Mouse (Mus musculus) cerebellum, adult 18-20 months (tissue): ENCODE measurements around the gene Hace1.
"Not testable (repeated sequence)": the region's sequence is repeated elsewhere in the genome, so short reads cannot be mapped to it uniquely, and the experiment has no call there.

Experiments
- DNase-seq, 2 experiments: peaks; one replicate each; pipeline ENCODE4 v3.0.0; 2021

Hace1 gene

GRCm38 (mm10) chr10:45577731-45578297 lies at the start of gene Hace1:
Gene Hace1, plus strand, starts transcription at chr10:45577829.
- peak; percentile 91 to 95 for DNase-seq

- not testable (repeated sequence) for DNase-seq
Observed at GRCm38 (mm10) chr10:45537334-45537733, 40.3 kb upstream of the Hace1 start.

- no peak for DNase-seq
Observed at GRCm38 (mm10) chr10:45542726-45543125, 34.9 kb upstream of the Hace1 start.

- no peak for DNase-seq
Observed at GRCm38 (mm10) chr10:45546799-45547198, 30.8 kb upstream of the Hace1 start.

- peak in 1 of 2 experiments; percentile 50 for DNase-seq
Observed at GRCm38 (mm10) chr10:45578298-45578821, 731 bp downstream of the Hace1 start.

- no peak for DNase-seq
Observed at GRCm38 (mm10) chr10:45583310-45583709, 5.7 kb downstream of the Hace1 start.

- no peak for DNase-seq
Observed at GRCm38 (mm10) chr10:45583829-45584228, 6.2 kb downstream of the Hace1 start.

- no peak for DNase-seq
Observed at GRCm38 (mm10) chr10:45584311-45585102, 6.9 kb downstream of the Hace1 start.

GRCm38 (mm10) chr10:45605853-45606252 lies 28.2 kb downstream of the Hace1 start:
- no peak for DNase-seq

GRCm38 (mm10) chr10:45610727-45611126 lies 33.1 kb downstream of the Hace1 start:
- no peak for DNase-seq

GRCm38 (mm10) chr10:45616012-45616411 lies 38.4 kb downstream of the Hace1 start:
- DNase-seq: no peak

- DNase-seq: no peak
Observed at GRCm38 (mm10) chr10:45619039-45619438, 41.4 kb downstream of the Hace1 start.

- no peak for DNase-seq
Observed at GRCm38 (mm10) chr10:45631995-45632394, 54.4 kb downstream of the Hace1 start.

GRCm38 (mm10) chr10:45632641-45633040 lies 55.0 kb downstream of the Hace1 start:
- DNase-seq: peak; percentile 39 to 47

GRCm38 (mm10) chr10:45635201-45635600 lies 57.6 kb downstream of the Hace1 start:
- DNase-seq: no peak

- DNase-seq: no peak
Observed at GRCm38 (mm10) chr10:45639762-45640161, 62.1 kb downstream of the Hace1 start.

- DNase-seq: no peak
Observed at GRCm38 (mm10) chr10:45654026-45654425, 76.4 kb downstream of the Hace1 start.

GRCm38 (mm10) chr10:45662015-45662414 lies 84.4 kb downstream of the Hace1 start:
- DNase-seq: no peak

GRCm38 (mm10) chr10:45668266-45668665 lies 90.6 kb downstream of the Hace1 start:
- no peak for DNase-seq

- DNase-seq: no peak
Observed at GRCm38 (mm10) chr10:45676796-45677195, 99.2 kb downstream of the Hace1 start.

- DNase-seq: no peak
Observed at GRCm38 (mm10) chr10:45686191-45686590, 108.6 kb downstream of the Hace1 start.

GRCm38 (mm10) chr10:45694931-45695330 lies 117.3 kb downstream of the Hace1 start:
- DNase-seq: peak; percentile 28 to 39

- no peak for DNase-seq
Observed at GRCm38 (mm10) chr10:45695522-45695921, 117.9 kb downstream of the Hace1 start.

- no peak for DNase-seq
Observed at GRCm38 (mm10) chr10:45698930-45699329, 121.3 kb downstream of the Hace1 start.
